Mouse (Mus musculus) midbrain, embryonic 11.5 days (tissue): ENCODE results near the gene Hist2h2ab. TPM values are rescaled to one million over a fixed set of nuclear protein-coding genes. Genes with fewer than 3 reads are reported as not detected.
"Not testable (repeated sequence)": the region's sequence is repeated elsewhere in the genome, so short reads cannot be mapped to it uniquely, and the experiment has no call there.

Experiments
- ATAC-seq: fragments of 200-750 bp; cut with Nextera tagmentation; 2 replicates; pipeline ENCODE4 v1.8.0; 2017; ENCODE audit warnings: moderate TSS enrichment, moderate library complexity; ENCODE audit not compliant: low FRiP score
- DNase-seq: peaks from one replicate; pipeline ENCODE4 v3.0.0; 2015; ENCODE audit warnings: low spot score; ENCODE audit errors: missing footprints
- H3K27ac ChIP-seq: fragments of 300-500 bp; sonication (generic); 2 replicates; pipeline ENCODE4 v1.5.1; 2014; ENCODE audit warnings: low read depth, low read length
- H3K27me3 ChIP-seq: fragments of 300-500 bp; sonication (generic); 2 replicates; pipeline ENCODE4 v1.6.1; 2014; ENCODE audit warnings: mild to moderate bottlenecking, low read length, moderate library complexity, mixed read lengths; ENCODE audit not compliant: control insufficient read depth, insufficient read depth
- H3K36me3 ChIP-seq: fragments of 300-500 bp; sonication (generic); 2 replicates; pipeline ENCODE4 v1.6.1; 2014; ENCODE audit warnings: mild to moderate bottlenecking, low read length, moderate library complexity, mixed read lengths; ENCODE audit not compliant: control insufficient read depth, insufficient read depth
- H3K4me1 ChIP-seq: fragments of 300-500 bp; sonication (generic); 2 replicates; pipeline ENCODE4 v1.6.1; 2014; ENCODE audit warnings: low read length; ENCODE audit not compliant: control insufficient read depth, insufficient read depth
- H3K4me2 ChIP-seq: fragments of 300-500 bp; sonication (generic); 2 replicates; pipeline ENCODE4 v1.6.1; 2014; ENCODE audit warnings: mild to moderate bottlenecking, moderate library complexity
- H3K4me3 ChIP-seq: fragments of 300-500 bp; sonication (generic); 2 replicates; pipeline ENCODE4 v1.5.1; 2014; ENCODE audit warnings: low read depth, low read length
- H3K9ac ChIP-seq: fragments of 300-500 bp; sonication (generic); 2 replicates; pipeline ENCODE4 v1.6.1; 2014; ENCODE audit warnings: low read length
- H3K9me3 ChIP-seq: fragments of 300-500 bp; sonication (generic); 2 replicates; pipeline ENCODE4 v1.6.1; 2016; ENCODE audit warnings: low read length; ENCODE audit not compliant: control insufficient read depth
- WGBS: fragments of 180-500 bp; shearing (Covaris S2); extraction: QIAGEN DNeasy Blood & Tissue Kit; methylation state at CpG from one replicate; pipeline ENCODE4 v1.1.7; 2014; 5-methylcytosine and 5-hydroxymethylcytosine counted together
- polyA plus RNA-seq: library from polyadenylated mRNA; unstranded; fragments of >200 nt; fragmentation: Nextera tagmentation; extraction: Ambion mirVana; gene quantifications from 2 replicates; pipeline ENCODE4 v1.2.1, GENCODE M21; 2014

Hist2h2ab gene
- polyA plus RNA-seq: 0.86 and 1.7 TPM in 2 replicates

GRCm38 (mm10) chr3:96219661-96220130 is at the start of gene Hist2h2ab, which contains the start of gene Bola1:
Hist2h2ab (plus strand) TSS chr3:96219865.
Bola1 (minus strand) TSS chr3:96219709.
- H3K27me3 ChIP-seq: no peaks in the 10 kb centered on the region
- peak within 1 kb of the TSS; percentile 60 for H3K4me3 ChIP-seq
- H3K9ac ChIP-seq: peak within 1 kb of the TSS; percentile 94
- H3K36me3 ChIP-seq: no peaks in the 10 kb centered on the region
- 0% methylated on average over 37 of the region's 37 CpGs for WGBS
- ATAC-seq (peak; percentile 89), DNase-seq (peak; percentile 98)
- peak within 1 kb of the TSS; percentile 96 for H3K27ac ChIP-seq
- peaks cover 19% of the 10 kb centered on the region for H3K4me1 ChIP-seq
- H3K9me3 ChIP-seq: no peaks in the 10 kb centered on the region
- peak within 1 kb of the TSS; percentile 85 for H3K4me2 ChIP-seq

GRCm38 (mm10) chr3:96170276-96170675 is 49.4 kb upstream of the Hist2h2ab start:
- DNase-seq (no peak), ATAC-seq (no peak)
- no peak overlapping the region for H3K9ac ChIP-seq
- no peak overlapping the region for H3K4me2 ChIP-seq
- no peaks in the 10 kb centered on the region for H3K27me3 ChIP-seq
- H3K36me3 ChIP-seq: 0 out of 2 replicates have a peak, but pooled peaks cover 2% of the 10 kb centered on the region
- H3K27ac ChIP-seq: no peak overlapping the region
- H3K4me3 ChIP-seq: no peak overlapping the region
- WGBS: 90% methylated on average over 4 of the region's 4 CpGs
- H3K9me3 ChIP-seq: no peaks in the 10 kb centered on the region
- H3K4me1 ChIP-seq: peaks cover 15% of the 10 kb centered on the region

GRCm38 (mm10) chr3:96170976-96171545 is 48.6 kb upstream of the Hist2h2ab start:
- H3K27ac ChIP-seq: no peak overlapping the region; the same call in 1 of the 2 replicates
- no peak for ATAC-seq
- H3K4me2 ChIP-seq: peak overlapping the region; percentile 91
- peak overlapping the region; percentile 74 for H3K4me3 ChIP-seq
- H3K9me3 ChIP-seq: no peaks in the 10 kb centered on the region
- 79% methylated on average over 10 of the region's 10 CpGs for WGBS
- H3K36me3 ChIP-seq: 0 out of 2 replicates have a peak, but pooled peaks cover 2% of the 10 kb centered on the region
- H3K27me3 ChIP-seq: no peaks in the 10 kb centered on the region
- peak overlapping the region; percentile 96; the same call in 1 of the 2 replicates for H3K9ac ChIP-seq
- peaks cover 15% of the 10 kb centered on the region for H3K4me1 ChIP-seq
- DNase-seq: no peak

GRCm38 (mm10) chr3:96171583-96172196 is 48.0 kb upstream of the Hist2h2ab start:
- Histone ChIP-seq H3K4me1 (peaks cover 15% of the 10 kb centered on the region), H3K27ac (peak overlapping the region; percentile 96), H3K9me3 (no peaks in the 10 kb centered on the region), H3K27me3 (no peaks in the 10 kb centered on the region), H3K4me3 (peak overlapping the region; percentile 74), H3K9ac (peak overlapping the region; percentile 96), H3K36me3 (0 out of 2 replicates have a peak, but pooled peaks cover 2% of the 10 kb centered on the region), H3K4me2 (peak overlapping the region; percentile 91)
- ATAC-seq (peak; percentile 20), DNase-seq (peak; percentile 89)
- 25% methylated on average over 18 of the region's 18 CpGs for WGBS

- Histone ChIP-seq H3K27me3 (no peaks in the 10 kb centered on the region), H3K4me1 (peaks cover 15% of the 10 kb centered on the region), H3K27ac (peak within 1 kb of the TSS; percentile 96), H3K9ac (peak within 1 kb of the TSS; percentile 96), H3K4me3 (peak within 1 kb of the TSS; percentile 74), H3K4me2 (peak within 1 kb of the TSS; percentile 91), H3K36me3 (0 out of 2 replicates have a peak, but pooled peaks cover 4% of the 10 kb centered on the region), H3K9me3 (no peaks in the 10 kb centered on the region)
- ATAC-seq: peak; percentile 95
- under 1% methylated on average over 57 of the region's 58 CpGs for WGBS
- DNase-seq: peak; percentile 99
Observed at GRCm38 (mm10) chr3:96172197-96173178, 47.2 kb upstream of the Hist2h2ab start, which contains the start of gene Sf3b4. Sf3b4 (plus strand) TSS chr3:96172332.

GRCm38 (mm10) chr3:96173185-96173584 is 46.5 kb upstream of the Hist2h2ab start:
- DNase-seq (no peak), ATAC-seq (no peak)
- H3K27me3 ChIP-seq: no peaks in the 10 kb centered on the region
- peak overlapping the region; percentile 80 for H3K9ac ChIP-seq
- H3K36me3 ChIP-seq: 0 out of 2 replicates have a peak, but pooled peaks cover 4% of the 10 kb centered on the region
- WGBS: 38% methylated on average over 7 of the region's 7 CpGs
- peak overlapping the region; percentile 74 for H3K4me3 ChIP-seq
- H3K9me3 ChIP-seq: no peaks in the 10 kb centered on the region
- H3K4me2 ChIP-seq: peak overlapping the region; percentile 91
- peaks cover 15% of the 10 kb centered on the region for H3K4me1 ChIP-seq
- no peak overlapping the region for H3K27ac ChIP-seq

GRCm38 (mm10) chr3:96174042-96174441 is 45.6 kb upstream of the Hist2h2ab start:
- H3K27ac ChIP-seq, ATAC-seq, DNase-seq, H3K9me3 ChIP-seq, H3K4me3 ChIP-seq, H3K27me3 ChIP-seq, H3K36me3 ChIP-seq, H3K9ac ChIP-seq, H3K4me2 ChIP-seq: not testable (repeated sequence)
- WGBS: 89% methylated on average over 4 of the region's 4 CpGs
- peaks cover 15% of the 10 kb centered on the region for H3K4me1 ChIP-seq

GRCm38 (mm10) chr3:96175251-96175650 is 44.4 kb upstream of the Hist2h2ab start:
- no peak overlapping the region for H3K4me2 ChIP-seq
- no peak overlapping the region for H3K9ac ChIP-seq
- no peak overlapping the region for H3K27ac ChIP-seq
- WGBS: 97% methylated on average over 6 of the region's 6 CpGs
- H3K4me3 ChIP-seq: no peak overlapping the region
- H3K27me3 ChIP-seq: no peaks in the 10 kb centered on the region
- DNase-seq: no peak
- peaks cover 18% of the 10 kb centered on the region for H3K4me1 ChIP-seq
- H3K9me3 ChIP-seq: no peaks in the 10 kb centered on the region
- no peak for ATAC-seq
- 0 out of 2 replicates have a peak, but pooled peaks cover 4% of the 10 kb centered on the region for H3K36me3 ChIP-seq
